In genomic region chr10:127936747-127937409, GRCm38 (mm10) we compare ENCODE assay signal across 11 mouse cellular contexts. TPM values are rescaled to one million over a fixed set of nuclear protein-coding genes. Genes with fewer than 3 reads are reported as not detected.
DNase-seq lines count a peak whose midpoint lies in the region; ATAC-seq and TF ChIP-seq lines count a peak whose summit lies in the region.
"Had no signal": no experiment of that assay in that cellular context is flagged by ENCODE, and none has a peak within 500 bp of the region (broad histone marks: within the 10 kb centered on the region; RNA-seq: fewer than 3 reads in every experiment).

No protein-coding gene starts in this region.

- no peak overlapping the region for H3K9ac ChIP-seq in stomach, embryonic 15.5 days
- H3K9ac ChIP-seq in stomach, postnatal 0 days (ENCODE audit: low read length): no peak overlapping the region
- no peak overlapping the region for H3K9ac ChIP-seq in intestine, embryonic 15.5 days
- peak overlapping the region; percentile 8; the same call in 1 of the 2 replicates for H3K9ac ChIP-seq in stomach, embryonic 16.5 days (ENCODE audit: low read length)
- H3K9ac ChIP-seq: midbrain, embryonic 12.5 days had no signal

- WGBS in stomach, embryonic 15.5 days: 79% methylated on average over 19 of the region's 19 CpGs
- 76% methylated on average over 19 of the region's 19 CpGs for WGBS in stomach, postnatal 0 days
- WGBS in intestine, embryonic 15.5 days: 75% methylated on average over 19 of the region's 19 CpGs
- WGBS in stomach, embryonic 16.5 days: 80% methylated on average over 19 of the region's 19 CpGs

- no peaks in the 10 kb centered on the region for H3K27me3 ChIP-seq in stomach, embryonic 15.5 days (replicated peaks)
- no peaks in the 10 kb centered on the region for H3K27me3 ChIP-seq in stomach, postnatal 0 days (ENCODE audit: control insufficient read depth, insufficient read depth, low read length)
- no peaks in the 10 kb centered on the region for H3K27me3 ChIP-seq in intestine, embryonic 15.5 days (replicated peaks)
- H3K27me3 ChIP-seq in stomach, embryonic 16.5 days (ENCODE audit: control insufficient read depth, insufficient read depth, low read length): no peaks in the 10 kb centered on the region
- H3K27me3 ChIP-seq: midbrain, embryonic 12.5 days had no signal

- H3K9me3 ChIP-seq in stomach, embryonic 15.5 days: no peaks in the 10 kb centered on the region
- no peaks in the 10 kb centered on the region for H3K9me3 ChIP-seq in stomach, postnatal 0 days (ENCODE audit: control insufficient read depth, low read length)
- H3K9me3 ChIP-seq in intestine, embryonic 15.5 days: no peaks in the 10 kb centered on the region
- no peaks in the 10 kb centered on the region for H3K9me3 ChIP-seq in stomach, embryonic 16.5 days (replicated peaks; ENCODE audit: control insufficient read depth, low read length)
- H3K9me3 ChIP-seq: midbrain, embryonic 12.5 days had no signal

- H3K4me2 ChIP-seq in stomach, embryonic 15.5 days: no peak overlapping the region
- H3K4me2 ChIP-seq in stomach, postnatal 0 days (replicated peaks; ENCODE audit: low read depth): no peak overlapping the region
- no peak overlapping the region for H3K4me2 ChIP-seq in intestine, embryonic 15.5 days (replicated peaks)
- H3K4me2 ChIP-seq in stomach, embryonic 16.5 days (ENCODE audit: low read depth, low read length): no peak overlapping the region
- H3K4me2 ChIP-seq: midbrain, embryonic 12.5 days had no signal

- no peaks in the 10 kb centered on the region for H3K4me1 ChIP-seq in stomach, embryonic 15.5 days
- no peaks in the 10 kb centered on the region for H3K4me1 ChIP-seq in stomach, postnatal 0 days (replicated peaks; ENCODE audit: control insufficient read depth, insufficient read depth)
- H3K4me1 ChIP-seq in intestine, embryonic 15.5 days (replicated peaks): no peaks in the 10 kb centered on the region
- no peaks in the 10 kb centered on the region for H3K4me1 ChIP-seq in stomach, embryonic 16.5 days (ENCODE audit: control insufficient read depth, insufficient read depth, low read length)
- H3K4me1 ChIP-seq: midbrain, embryonic 12.5 days had no signal

- H3K36me3 ChIP-seq in stomach, embryonic 15.5 days: no peaks in the 10 kb centered on the region
- no peaks in the 10 kb centered on the region for H3K36me3 ChIP-seq in stomach, postnatal 0 days (ENCODE audit: control insufficient read depth, insufficient read depth, low read length)
- no peaks in the 10 kb centered on the region for H3K36me3 ChIP-seq in intestine, embryonic 15.5 days
- H3K36me3 ChIP-seq in stomach, embryonic 16.5 days (ENCODE audit: control insufficient read depth, insufficient read depth, low read length): no peaks in the 10 kb centered on the region
- H3K36me3 ChIP-seq: midbrain, embryonic 12.5 days had no signal

- no peak for ATAC-seq in stomach, embryonic 15.5 days (ENCODE audit: insufficient read depth, low FRiP score, low read depth)
- no peak for ATAC-seq in stomach, postnatal 0 days (ENCODE audit: low FRiP score, low TSS enrichment)
- peak; percentile 76 for ATAC-seq in intestine, embryonic 15.5 days
- no peak for ATAC-seq in stomach, embryonic 16.5 days (ENCODE audit: insufficient read depth, low FRiP score)

- peak overlapping the region; percentile 2; the same call in 1 of the 2 replicates for H3K27ac ChIP-seq in stomach, embryonic 15.5 days
- H3K27ac ChIP-seq in stomach, postnatal 0 days (replicated peaks): no peak overlapping the region
- H3K27ac ChIP-seq in intestine, embryonic 15.5 days: no peak overlapping the region
- H3K27ac ChIP-seq in stomach, embryonic 16.5 days (ENCODE audit: low read length): no peak overlapping the region
- H3K27ac ChIP-seq: midbrain, embryonic 12.5 days had no signal

- H3K4me3 ChIP-seq in stomach, embryonic 15.5 days (replicated peaks): no peak overlapping the region
- no peak overlapping the region for H3K4me3 ChIP-seq in stomach, postnatal 0 days (ENCODE audit: low read depth, low read length)
- no peak overlapping the region for H3K4me3 ChIP-seq in intestine, embryonic 15.5 days (replicated peaks)
- H3K4me3 ChIP-seq in stomach, embryonic 16.5 days (replicated peaks; ENCODE audit: low read length): no peak overlapping the region
- H3K4me3 ChIP-seq: midbrain, embryonic 12.5 days had no signal

- peak; percentile 56 for DNase-seq in kidney, adult 9 months
- no peak for DNase-seq in kidney, adult 18-20 months
- no peak for DNase-seq in stomach, postnatal 0 days (ENCODE audit: low spot score)
- no peak for DNase-seq in frontal cortex, postnatal 36 days (ENCODE audit: low spot score in 2 of 2)
- DNase-seq in embryo, embryonic 9.5 days (ENCODE audit: extremely low spot score): no peak

- no peak for TF ChIP-seq CTCF in stomach, postnatal 0 days (IDR thresholded peaks at IDR 0.05; ENCODE audit: low read depth)

- no peak for TF ChIP-seq EP300 in stomach, postnatal 0 days (optimal IDR thresholded peaks at IDR 0.05)

RNA-seq across cellular contexts. Expression of gene Sdr9c7, which starts 38.6 kb away (rescaled TPM):
- 0.85 and 1.2 TPM in 2 replicates for polyA plus RNA-seq in stomach, embryonic 15.5 days (2015; fragmentation: Nextera tagmentation; extraction: Ambion mirVana)
- 24.6 and 24.7 TPM in 2 replicates for polyA plus RNA-seq in stomach, postnatal 0 days (2015; fragmentation: Nextera tagmentation; extraction: Ambion mirVana)
- 0.16 and 0.26 TPM in 2 replicates for polyA plus RNA-seq in intestine, embryonic 15.5 days (2015; fragmentation: Nextera tagmentation; extraction: Ambion mirVana)
- polyA plus RNA-seq in stomach, embryonic 16.5 days (2015; fragmentation: Nextera tagmentation; extraction: Ambion mirVana): 4.4 and 12.2 TPM in 2 replicates
- polyA plus RNA-seq: heart, postnatal 0 days; midbrain, embryonic 12.5 days; neural tube, embryonic 14.5 days had no signal

RNA-seq across cellular contexts. Expression of gene Rdh7, which starts 48.3 kb away (rescaled TPM):
- 0.35 and 0.37 TPM in 2 replicates for polyA plus RNA-seq in stomach, embryonic 15.5 days (2015; fragmentation: Nextera tagmentation; extraction: Ambion mirVana)
- polyA plus RNA-seq in stomach, postnatal 0 days (2015; fragmentation: Nextera tagmentation; extraction: Ambion mirVana): 1.9 and 2.1 TPM in 2 replicates
- polyA plus RNA-seq in intestine, embryonic 15.5 days (2015; fragmentation: Nextera tagmentation; extraction: Ambion mirVana): 0.35 and 0.63 TPM in 2 replicates
- polyA plus RNA-seq in stomach, embryonic 16.5 days (2015; fragmentation: Nextera tagmentation; extraction: Ambion mirVana): 0.40 and 0.57 TPM in 2 replicates
- polyA plus RNA-seq: heart, postnatal 0 days; midbrain, embryonic 12.5 days; neural tube, embryonic 14.5 days had no signal
